Mouse (Mus musculus): ENCODE results near the gene Slc12a7. TPM values are rescaled to one million over a fixed set of nuclear protein-coding genes. Genes with fewer than 3 reads are reported as not detected.
A peak's percentile ranks its signal among the peaks of the same experiment; 100 is the strongest.

Gene Slc12a7
- polyA plus RNA-seq, 1 experiment from 2014 or later = 31.6 TPM

GRCm38 (mm10) chr13:73763439-73764255 is 30.8 kb downstream of the Slc12a7 start:
- H3K9ac ChIP-seq = peak overlapping the region; percentile 96
- H3K27ac ChIP-seq (replicated peaks) = peak overlapping the region; percentile 89
- peak overlapping the region; percentile 97 for H3K4me2 ChIP-seq
- WGBS = under 1% methylated on average over 70 of the region's 70 CpGs
- no peaks in the 10 kb centered on the region for H3K27me3 ChIP-seq (replicated peaks)
- ATAC-seq (ENCODE audit: extremely low read depth, insufficient number of reproducible peaks, low FRiP score, low TSS enrichment) = peak; percentile 89
- H3K4me3 ChIP-seq = peak overlapping the region; percentile 88
- no peaks in the 10 kb centered on the region for H3K9me3 ChIP-seq
- peaks cover 6% of the 10 kb centered on the region for H3K36me3 ChIP-seq
- H3K4me1 ChIP-seq = peaks cover 65% of the 10 kb centered on the region

- peaks cover 9% of the 10 kb centered on the region for H3K36me3 ChIP-seq
- peak overlapping the region; percentile 96 for H3K9ac ChIP-seq
- no peaks in the 10 kb centered on the region for H3K9me3 ChIP-seq
- WGBS = 1% methylated on average over 11 of the region's 11 CpGs
- peak overlapping the region; percentile 89 for H3K27ac ChIP-seq (replicated peaks)
- peak overlapping the region; percentile 88 for H3K4me3 ChIP-seq
- no peak for ATAC-seq (ENCODE audit: extremely low read depth, insufficient number of reproducible peaks, low FRiP score, low TSS enrichment)
- H3K27me3 ChIP-seq (replicated peaks) = no peaks in the 10 kb centered on the region
- H3K4me1 ChIP-seq = peaks cover 65% of the 10 kb centered on the region
- peak overlapping the region; percentile 97 for H3K4me2 ChIP-seq
Observed at GRCm38 (mm10) chr13:73764256-73764775, 31.4 kb downstream of the Slc12a7 start.

GRCm38 (mm10) chr13:73765393-73765792 is 32.5 kb downstream of the Slc12a7 start:
- peak overlapping the region; percentile 88 for H3K4me3 ChIP-seq
- peaks cover 9% of the 10 kb centered on the region for H3K36me3 ChIP-seq
- no peaks in the 10 kb centered on the region for H3K27me3 ChIP-seq (replicated peaks)
- H3K9me3 ChIP-seq = no peaks in the 10 kb centered on the region
- peak overlapping the region; percentile 96 for H3K9ac ChIP-seq
- peaks cover 66% of the 10 kb centered on the region for H3K4me1 ChIP-seq
- WGBS = 45% methylated on average over 4 of the region's 4 CpGs
- peak overlapping the region; percentile 89 for H3K27ac ChIP-seq (replicated peaks)
- no peak for ATAC-seq (ENCODE audit: extremely low read depth, insufficient number of reproducible peaks, low FRiP score, low TSS enrichment)
- H3K4me2 ChIP-seq = peak overlapping the region; percentile 97

- Histone ChIP-seq H3K27me3 (replicated peaks) (no peaks in the 10 kb centered on the region), H3K9me3 (no peaks in the 10 kb centered on the region), H3K27ac (replicated peaks) (no peak overlapping the region), H3K4me3 (no peak overlapping the region), H3K36me3 (peaks cover 9% of the 10 kb centered on the region), H3K9ac (peak overlapping the region; percentile 96; the same call in 1 of the 2 replicates), H3K4me1 (peaks cover 79% of the 10 kb centered on the region), H3K4me2 (peak overlapping the region; percentile 97)
- ATAC-seq (ENCODE audit: extremely low read depth, insufficient number of reproducible peaks, low FRiP score, low TSS enrichment) = no peak
- 57% methylated on average over 8 of the region's 8 CpGs for WGBS
Observed at GRCm38 (mm10) chr13:73767224-73767623, 34.3 kb downstream of the Slc12a7 start.

- Histone ChIP-seq H3K4me1 (peaks cover 85% of the 10 kb centered on the region), H3K9ac (peak overlapping the region; percentile 96), H3K36me3 (peaks cover 9% of the 10 kb centered on the region), H3K27ac (replicated peaks) (no peak overlapping the region), H3K4me3 (no peak overlapping the region), H3K27me3 (replicated peaks) (no peaks in the 10 kb centered on the region), H3K9me3 (no peaks in the 10 kb centered on the region), H3K4me2 (0 out of 2 replicates have a peak overlapping the region, but pooled peaks have one; percentile 10)
- WGBS = 72% methylated on average over 5 of the region's 5 CpGs
- ATAC-seq (ENCODE audit: extremely low read depth, insufficient number of reproducible peaks, low FRiP score, low TSS enrichment) = no peak
Observed at GRCm38 (mm10) chr13:73767754-73768153, 34.9 kb downstream of the Slc12a7 start.

- no peak overlapping the region for H3K27ac ChIP-seq (replicated peaks)
Observed at GRCm38 (mm10) chr13:73768311-73768710, 35.4 kb downstream of the Slc12a7 start.

GRCm38 (mm10) chr13:73769916-73770682 is 37.2 kb downstream of the Slc12a7 start:
- Histone ChIP-seq H3K27ac (replicated peaks) (no peak overlapping the region), H3K4me2 (no peak overlapping the region), H3K4me1 (peaks cover 94% of the 10 kb centered on the region), H3K9ac (no peak overlapping the region; the same call in 1 of the 2 replicates), H3K9me3 (no peaks in the 10 kb centered on the region), H3K4me3 (no peak overlapping the region), H3K27me3 (replicated peaks) (no peaks in the 10 kb centered on the region), H3K36me3 (peaks cover 18% of the 10 kb centered on the region)
- ATAC-seq (ENCODE audit: extremely low read depth, insufficient number of reproducible peaks, low FRiP score, low TSS enrichment) = no peak
- WGBS = 67% methylated on average over 4 of the region's 4 CpGs

More at GRCm38 (mm10) chr13:73768311-73768710, 35.4 kb downstream of the Slc12a7 start:
- Histone ChIP-seq H3K4me2 (no peak overlapping the region), H3K36me3 (peaks cover 9% of the 10 kb centered on the region), H3K9ac (0 out of 2 replicates have a peak overlapping the region, but pooled peaks have one; percentile 96), H3K4me3 (no peak overlapping the region), H3K4me1 (peaks cover 86% of the 10 kb centered on the region), H3K9me3 (no peaks in the 10 kb centered on the region), H3K27me3 (replicated peaks) (no peaks in the 10 kb centered on the region)
- WGBS = 84% methylated on average over 3 of the region's 3 CpGs
- no peak for ATAC-seq (ENCODE audit: extremely low read depth, insufficient number of reproducible peaks, low FRiP score, low TSS enrichment)

GRCm38 (mm10) chr13:73771131-73771530 is 38.2 kb downstream of the Slc12a7 start:
- H3K9me3 ChIP-seq = no peaks in the 10 kb centered on the region
- H3K4me3 ChIP-seq = no peak overlapping the region
- peaks cover 94% of the 10 kb centered on the region for H3K4me1 ChIP-seq
- no peak overlapping the region for H3K27ac ChIP-seq (replicated peaks)
- no peak overlapping the region for H3K9ac ChIP-seq
- H3K4me2 ChIP-seq = no peak overlapping the region
- H3K36me3 ChIP-seq = peaks cover 18% of the 10 kb centered on the region
- no peaks in the 10 kb centered on the region for H3K27me3 ChIP-seq (replicated peaks)
- WGBS = 57% methylated on average over 3 of the region's 3 CpGs
- no peak for ATAC-seq (ENCODE audit: extremely low read depth, insufficient number of reproducible peaks, low FRiP score, low TSS enrichment)

- no peak overlapping the region for H3K4me2 ChIP-seq
- no peak for ATAC-seq (ENCODE audit: extremely low read depth, insufficient number of reproducible peaks, low FRiP score, low TSS enrichment)
- no peaks in the 10 kb centered on the region for H3K9me3 ChIP-seq
- H3K27me3 ChIP-seq (replicated peaks) = no peaks in the 10 kb centered on the region
- no peak overlapping the region for H3K4me3 ChIP-seq
- peaks cover 18% of the 10 kb centered on the region for H3K36me3 ChIP-seq
- H3K9ac ChIP-seq = peak overlapping the region; percentile 44
- H3K27ac ChIP-seq (replicated peaks) = peak overlapping the region; percentile 44; the same call in 1 of the 2 replicates
- H3K4me1 ChIP-seq = peaks cover 87% of the 10 kb centered on the region
- 43% methylated on average over 2 of the region's 2 CpGs for WGBS
Observed at GRCm38 (mm10) chr13:73772655-73773054, 39.8 kb downstream of the Slc12a7 start.

- Histone ChIP-seq H3K36me3 (peaks cover 12% of the 10 kb centered on the region), H3K9me3 (no peaks in the 10 kb centered on the region), H3K4me1 (peaks cover 82% of the 10 kb centered on the region), H3K9ac (peak overlapping the region; percentile 34; the same call in 1 of the 2 replicates), H3K4me2 (no peak overlapping the region), H3K4me3 (no peak overlapping the region), H3K27me3 (replicated peaks) (no peaks in the 10 kb centered on the region), H3K27ac (replicated peaks) (peak overlapping the region; percentile 44; the same call in 1 of the 2 replicates)
- no peak for ATAC-seq (ENCODE audit: extremely low read depth, insufficient number of reproducible peaks, low FRiP score, low TSS enrichment)
- WGBS = 53% methylated on average over 4 of the region's 4 CpGs
Observed at GRCm38 (mm10) chr13:73773519-73774205, 40.8 kb downstream of the Slc12a7 start.

Measured in heart, embryonic 13.5 days (tissue).